Mouse (Mus musculus): ENCODE data around the gene A830031A19Rik.

Gene A830031A19Rik

GRCm38 (mm10) chr11:24095656-24096353, 21.0 kb upstream of the A830031A19Rik start:
- no peak for DNase-seq (ENCODE audit: extremely low spot score, low read depth, low spot score)

- no peak for DNase-seq (ENCODE audit: extremely low spot score, low read depth, low spot score)
These were observed 20.4 kb upstream of the A830031A19Rik start for GRCm38 (mm10) chr11:24095236-24095635.

- no peak for DNase-seq (ENCODE audit: extremely low spot score, low read depth, low spot score)
These were observed 19.2 kb upstream of the A830031A19Rik start for GRCm38 (mm10) chr11:24094086-24094487.

GRCm38 (mm10) chr11:24092618-24093017, 17.8 kb upstream of the A830031A19Rik start:
- DNase-seq (ENCODE audit: extremely low spot score, low read depth, low spot score), result no peak

GRCm38 (mm10) chr11:24091393-24092080, 16.7 kb upstream of the A830031A19Rik start:
- DNase-seq (ENCODE audit: extremely low spot score, low read depth, low spot score), result no peak

- DNase-seq (ENCODE audit: extremely low spot score, low read depth, low spot score), result no peak
These were observed 15.6 kb upstream of the A830031A19Rik start for GRCm38 (mm10) chr11:24090443-24090842.

GRCm38 (mm10) chr11:24087069-24087468, 12.2 kb upstream of the A830031A19Rik start:
- DNase-seq (ENCODE audit: extremely low spot score, low read depth, low spot score), result no peak

GRCm38 (mm10) chr11:24085986-24086385, 11.1 kb upstream of the A830031A19Rik start:
- DNase-seq (ENCODE audit: extremely low spot score, low read depth, low spot score), result no peak

GRCm38 (mm10) chr11:24084590-24084989, 9.7 kb upstream of the A830031A19Rik start:
- DNase-seq (ENCODE audit: extremely low spot score, low read depth, low spot score), result no peak

GRCm38 (mm10) chr11:24084077-24084476, 9.2 kb upstream of the A830031A19Rik start:
- DNase-seq (ENCODE audit: extremely low spot score, low read depth, low spot score), result no peak

- DNase-seq (ENCODE audit: extremely low spot score, low read depth, low spot score), result no peak
These were observed 8.6 kb upstream of the A830031A19Rik start for GRCm38 (mm10) chr11:24083423-24083822.

GRCm38 (mm10) chr11:24083076-24083405, 8.2 kb upstream of the A830031A19Rik start:
- no peak for DNase-seq (ENCODE audit: extremely low spot score, low read depth, low spot score)

- DNase-seq (ENCODE audit: extremely low spot score, low read depth, low spot score), result no peak
These were observed 7.7 kb upstream of the A830031A19Rik start for GRCm38 (mm10) chr11:24082385-24083075.

- DNase-seq (ENCODE audit: extremely low spot score, low read depth, low spot score), result no peak
These were observed 7.0 kb upstream of the A830031A19Rik start for GRCm38 (mm10) chr11:24081687-24082384.

GRCm38 (mm10) chr11:24081016-24081686, 6.3 kb upstream of the A830031A19Rik start:
- DNase-seq (ENCODE audit: extremely low spot score, low read depth, low spot score), result no peak

GRCm38 (mm10) chr11:24080541-24080940, 5.7 kb upstream of the A830031A19Rik start:
- DNase-seq (ENCODE audit: extremely low spot score, low read depth, low spot score), result no peak

GRCm38 (mm10) chr11:24079392-24080391, 4.8 kb upstream of the A830031A19Rik start:
- no peak for DNase-seq (ENCODE audit: extremely low spot score, low read depth, low spot score)

- DNase-seq (ENCODE audit: extremely low spot score, low read depth, low spot score), result no peak
These were observed 4.0 kb upstream of the A830031A19Rik start for GRCm38 (mm10) chr11:24078706-24079316.
